Mouse (Mus musculus): Measurements from ENCODE around the gene Pef1. TPM values are rescaled to one million over a fixed set of nuclear protein-coding genes. Genes with fewer than 3 reads are reported as not detected.

Gene Pef1
- total RNA-seq, 2 experiments from 2014 or later = 65.6 to 81.3 TPM

DNA sequence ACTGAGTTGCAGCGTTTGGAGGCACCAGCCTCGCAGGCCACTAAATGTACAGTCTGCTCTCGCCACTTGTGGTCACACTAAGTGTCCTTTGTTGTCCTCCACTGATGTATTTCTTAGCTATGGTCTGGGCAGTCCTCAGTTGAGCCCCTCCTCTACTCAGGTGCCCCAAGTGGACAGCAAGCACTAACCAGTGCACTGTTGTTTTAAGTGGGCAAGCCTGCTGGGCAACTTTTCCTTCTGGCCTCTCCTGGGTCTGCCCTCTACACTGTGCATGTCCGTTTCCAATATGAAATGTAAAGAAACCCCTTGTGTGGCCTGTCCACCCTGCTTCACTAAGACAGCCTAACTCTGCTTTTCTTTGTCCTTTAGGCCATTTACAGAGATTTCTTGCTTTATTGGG is 21.8 kb downstream of the Pef1 start:
- no peak overlapping the region for H3K27ac ChIP-seq
- H3K4me3 ChIP-seq = no peak overlapping the region
- no peak for TF ChIP-seq CTCF (IDR thresholded peaks at IDR 0.05)
- DNase-seq (ENCODE audit: extremely low spot score in 1 of 2, low spot score in 2 of 2) = no peak
- intact Hi-C loops (cut with DNase I) = no loop called here

DNA sequence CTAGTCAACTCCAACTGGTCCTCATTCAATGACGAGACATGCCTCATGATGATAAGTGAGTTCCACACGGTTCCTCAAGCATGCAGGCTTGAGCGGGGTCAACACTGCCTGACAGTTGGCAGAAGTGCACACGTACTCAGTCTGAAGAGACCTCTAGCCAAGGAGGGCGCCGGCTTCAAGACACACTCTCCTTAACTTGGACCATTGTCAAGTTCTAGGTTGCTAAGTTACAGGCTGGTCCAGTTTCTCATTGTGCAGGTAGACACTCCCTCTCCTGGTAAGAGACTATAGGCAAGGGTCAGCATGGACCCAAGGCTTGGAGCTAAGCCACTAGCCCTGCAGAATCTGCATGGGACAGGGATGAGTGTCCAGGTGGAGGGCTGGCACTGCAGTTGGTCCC is 22.8 kb downstream of the Pef1 start:
- no peak overlapping the region for H3K4me3 ChIP-seq
- H3K27ac ChIP-seq = no peak overlapping the region
- no peak for TF ChIP-seq CTCF (IDR thresholded peaks at IDR 0.05)
- intact Hi-C loops (cut with DNase I) = no loop called here
- DNase-seq (ENCODE audit: extremely low spot score in 1 of 2, low spot score in 2 of 2) = no peak

DNA sequence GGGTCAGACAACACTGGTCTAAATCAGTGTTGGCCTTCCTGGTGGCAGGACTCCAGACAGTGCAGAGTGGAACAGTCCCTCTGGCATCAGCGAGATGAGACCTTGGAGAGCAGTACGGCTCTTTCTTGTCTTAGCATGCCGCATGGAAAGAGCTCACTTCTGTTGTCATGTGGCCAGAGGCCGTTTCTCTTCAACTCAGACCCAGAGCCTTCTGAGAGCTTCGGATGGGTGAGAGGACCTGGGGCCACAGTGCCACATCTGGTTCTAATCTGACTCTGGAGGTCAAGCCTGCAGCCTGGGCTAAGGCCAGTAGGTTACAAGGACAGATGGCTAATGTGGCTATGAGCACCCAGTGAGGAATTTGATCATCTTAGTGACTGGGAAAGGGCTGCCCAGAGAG is 23.6 kb downstream of the Pef1 start:
- Histone ChIP-seq H3K4me3 (no peak overlapping the region), H3K27ac (no peak overlapping the region)
- no peak for DNase-seq (ENCODE audit: extremely low spot score in 1 of 2, low spot score in 2 of 2)
- no peak for TF ChIP-seq CTCF (IDR thresholded peaks at IDR 0.05)
- intact Hi-C loops (cut with DNase I) = no loop called here

DNA sequence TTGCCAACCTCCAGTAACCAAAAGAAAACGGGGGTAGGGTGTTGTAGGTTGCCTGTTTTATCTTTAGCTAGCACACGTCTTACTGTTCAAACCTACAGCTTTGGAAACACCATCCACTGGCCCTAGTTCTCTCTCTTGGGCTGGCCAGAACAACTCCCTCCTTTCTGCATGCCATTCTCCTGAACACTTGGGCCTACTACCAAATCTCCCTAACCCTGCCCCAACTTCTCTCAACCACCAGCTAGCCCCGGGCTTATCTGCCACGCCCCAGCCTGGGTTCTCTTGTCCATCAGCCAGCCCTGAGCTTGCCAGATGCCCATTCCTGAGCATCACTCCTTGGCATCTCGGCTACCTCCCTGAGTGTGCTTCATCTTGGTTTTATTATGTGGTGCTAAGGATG is 26.5 kb downstream of the Pef1 start:
- TF ChIP-seq CTCF (IDR thresholded peaks at IDR 0.05) = no peak
- H3K27ac ChIP-seq = no peak overlapping the region
- no peak for DNase-seq (ENCODE audit: extremely low spot score in 1 of 2, low spot score in 2 of 2)
- intact Hi-C loops (cut with DNase I) = no loop called here
- H3K4me3 ChIP-seq = no peak overlapping the region

DNA sequence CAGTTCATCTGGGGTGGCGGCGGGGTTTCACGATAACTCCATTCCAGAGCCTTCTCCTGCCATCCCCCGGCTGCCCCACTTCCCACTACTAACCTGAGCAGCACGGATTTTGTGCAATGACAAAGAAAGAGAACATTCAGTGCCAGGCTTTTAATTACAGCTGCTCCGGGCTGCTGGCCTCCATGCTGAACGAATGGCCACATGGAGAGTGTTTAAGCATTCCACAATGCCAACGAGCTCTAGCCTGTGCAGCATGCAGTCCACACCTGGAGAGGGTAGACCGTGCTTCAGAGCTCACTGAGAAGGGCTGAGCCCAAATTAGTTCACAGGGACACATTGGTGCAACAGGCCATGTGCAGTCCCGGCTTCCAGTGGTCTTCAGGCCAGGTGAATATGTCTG is 27.7 kb downstream of the Pef1 start:
- TF ChIP-seq CTCF (IDR thresholded peaks at IDR 0.05) = no peak
- intact Hi-C loops (cut with DNase I) = no loop called here
- no peak for DNase-seq (ENCODE audit: extremely low spot score in 1 of 2, low spot score in 2 of 2)
- Histone ChIP-seq H3K27ac (no peak overlapping the region), H3K4me3 (no peak overlapping the region)

DNA sequence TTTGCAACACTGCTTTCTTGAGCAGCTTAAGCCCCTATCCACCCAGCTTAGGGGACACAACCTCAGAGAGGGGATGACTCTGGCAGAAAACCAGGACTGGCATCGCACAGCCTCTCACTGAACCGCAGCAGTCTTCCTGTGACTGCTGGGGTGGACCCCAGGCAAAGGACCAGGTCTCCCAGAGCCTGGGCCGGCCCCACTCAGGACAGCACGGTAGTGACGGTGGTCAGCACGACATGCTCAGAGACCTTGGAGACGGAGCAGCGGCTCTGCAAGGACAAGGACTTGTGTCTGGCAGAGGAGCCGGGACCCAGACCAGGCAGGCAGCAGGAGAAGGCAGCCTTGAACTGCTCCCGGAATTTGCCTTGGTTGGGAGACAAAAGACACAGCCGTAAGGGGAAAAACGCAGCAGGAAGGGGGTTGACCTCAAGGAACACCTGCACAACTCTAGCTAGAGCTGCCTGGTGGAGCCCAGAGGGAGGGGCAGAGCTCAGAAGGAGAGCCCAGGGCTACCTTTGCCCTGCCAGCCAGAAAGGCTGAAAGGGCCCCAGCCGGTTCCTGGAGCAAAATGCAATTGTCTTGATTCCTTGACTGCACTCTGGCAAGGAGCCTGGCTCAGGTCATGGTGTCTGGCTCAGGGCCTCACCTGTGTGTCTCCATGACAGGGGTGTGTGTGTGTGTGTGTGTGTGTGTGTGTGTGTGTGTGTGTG is 28.4 kb downstream of the Pef1 start:
- intact Hi-C loops (cut with DNase I) = no loop called here
- no peak overlapping the region for H3K27ac ChIP-seq
- TF ChIP-seq CTCF (IDR thresholded peaks at IDR 0.05) = no peak
- H3K4me3 ChIP-seq = no peak overlapping the region
- no peak for DNase-seq (ENCODE audit: extremely low spot score in 1 of 2, low spot score in 2 of 2)

DNA sequence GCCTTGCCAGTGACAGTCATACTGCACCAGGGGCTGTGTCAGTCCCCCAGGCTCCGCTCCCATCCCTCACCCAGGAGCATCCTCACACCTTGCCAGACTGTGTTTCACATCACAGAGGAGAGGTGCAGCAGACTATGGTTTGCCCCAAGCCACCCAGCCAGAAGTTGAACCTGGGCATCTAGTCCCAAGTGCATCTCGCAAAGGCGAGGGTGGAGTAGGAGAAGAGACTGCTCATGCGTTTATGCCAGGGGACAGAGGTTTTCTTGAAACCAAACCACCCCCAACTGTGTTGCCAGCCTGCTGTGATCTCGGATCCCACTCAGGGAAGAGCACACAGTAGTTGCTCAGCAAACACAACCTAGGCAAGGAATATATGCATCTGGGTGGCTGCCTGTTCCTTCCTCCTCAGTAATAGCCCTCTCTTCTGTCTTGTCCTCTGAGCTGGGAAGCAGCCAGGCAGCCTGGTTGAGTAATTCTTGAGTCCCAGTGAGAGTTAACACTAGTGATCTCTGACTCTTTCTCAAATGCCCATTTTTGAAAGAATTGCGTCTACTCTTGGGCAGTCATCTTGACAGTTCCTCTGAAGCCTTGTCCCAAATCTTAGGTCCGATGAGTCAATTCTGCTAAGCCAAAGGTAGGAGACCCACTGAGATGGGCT is 29.2 kb downstream of the Pef1 start:
- no peak for TF ChIP-seq CTCF (IDR thresholded peaks at IDR 0.05)
- Histone ChIP-seq H3K4me3 (no peak overlapping the region), H3K27ac (no peak overlapping the region)
- DNase-seq (ENCODE audit: extremely low spot score in 1 of 2, low spot score in 2 of 2) = no peak
- intact Hi-C loops (cut with DNase I) = no loop called here

DNA sequence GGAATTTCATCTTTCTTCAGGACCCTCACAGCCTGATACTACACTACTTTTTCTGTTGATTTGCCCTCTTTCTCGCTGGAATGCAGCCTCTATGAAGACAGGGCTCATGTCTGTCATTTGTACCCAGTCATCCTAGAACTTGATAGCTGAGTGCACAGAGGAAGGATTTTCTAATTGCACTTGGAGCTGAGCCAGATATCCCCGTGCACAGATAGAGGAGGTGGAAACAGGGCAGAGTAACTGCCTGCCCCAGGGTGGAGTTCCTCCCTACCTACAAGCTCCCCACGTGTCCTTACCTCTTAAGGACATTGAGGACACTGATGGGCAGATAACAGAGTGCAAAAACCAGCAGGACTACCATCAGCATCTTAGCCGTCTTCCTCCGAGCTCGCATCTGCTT is 31.0 kb downstream of the Pef1 start:
- intact Hi-C loops (cut with DNase I) = no loop called here
- no peak for TF ChIP-seq CTCF (IDR thresholded peaks at IDR 0.05)
- H3K4me3 ChIP-seq = no peak overlapping the region

DNA sequence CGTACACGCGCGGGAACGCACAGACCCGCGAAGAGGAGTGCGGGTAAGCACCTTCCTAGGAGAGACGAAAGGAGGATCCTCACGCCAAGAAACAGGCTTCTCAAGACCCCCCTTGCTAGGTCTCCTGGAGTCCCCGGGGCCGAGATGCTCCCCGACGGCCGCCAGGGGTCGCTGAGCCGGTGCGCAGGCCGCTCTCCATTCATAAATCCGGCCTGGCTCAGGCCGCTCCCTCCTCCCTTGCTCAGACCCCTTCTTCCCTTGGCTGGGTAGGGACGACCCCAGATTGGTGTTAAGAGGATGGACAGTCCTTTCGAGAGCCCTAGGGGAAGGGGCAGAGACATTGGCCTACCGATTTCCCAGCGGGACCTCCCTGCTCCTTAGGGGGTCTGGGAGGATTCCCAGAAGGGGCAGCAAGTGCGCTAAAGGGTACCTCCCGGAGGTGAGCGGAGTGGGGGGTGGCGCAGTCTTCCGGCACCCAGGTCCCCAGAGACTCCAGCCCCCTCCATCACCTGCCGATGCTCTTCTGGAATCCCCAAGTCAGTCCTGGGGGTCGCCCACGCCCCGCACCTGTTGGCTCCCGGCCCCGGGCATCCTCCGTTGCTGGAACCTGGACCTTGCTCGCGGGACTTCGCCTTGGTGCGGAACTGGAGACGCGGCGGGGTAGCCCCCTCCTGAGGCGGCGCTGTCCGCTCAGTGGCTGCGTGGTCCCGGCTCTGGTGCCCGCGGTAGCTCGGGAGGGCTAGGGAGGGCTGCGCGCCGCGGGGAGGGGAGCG is 36.3 kb downstream of the Pef1 start:
- peak; percentile 94 for TF ChIP-seq CTCF (IDR thresholded peaks at IDR 0.05)

More for the DNA sequence above, 31.0 kb downstream of the Pef1 start:
- H3K27ac ChIP-seq = no peak overlapping the region
- DNase-seq (ENCODE audit: extremely low spot score in 1 of 2, low spot score in 2 of 2) = no peak

DNA sequence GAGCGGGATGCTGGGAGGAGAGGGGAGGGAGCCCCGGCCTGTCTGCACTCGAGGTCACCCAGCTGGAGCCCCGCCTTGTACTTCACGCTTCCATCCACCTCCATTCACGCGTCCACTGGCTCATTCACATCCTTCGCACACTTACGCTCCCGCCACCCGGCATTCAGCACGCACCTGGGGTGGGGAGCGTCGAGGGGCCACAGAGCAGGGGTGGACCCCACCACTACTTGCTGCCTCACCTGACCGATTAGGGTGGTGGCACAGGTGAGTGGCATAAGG is 36.8 kb downstream of the Pef1 start, which contains the start of gene Hcrtr1:
Gene Hcrtr1 (minus strand): TSS at position 146 of the 279 bp plus-strand sequence.
- intact Hi-C loops (cut with DNase I) = no loop called here
- Histone ChIP-seq H3K27ac (no peak within 1 kb of the TSS), H3K4me3 (peak within 1 kb of the TSS; percentile 52)
- no peak for DNase-seq (ENCODE audit: extremely low spot score in 1 of 2, low spot score in 2 of 2)
- no peak for TF ChIP-seq CTCF (IDR thresholded peaks at IDR 0.05)

More for the DNA sequence above, 36.3 kb downstream of the Pef1 start:
- intact Hi-C loops (cut with DNase I) = loop anchor here (1.0 kb wide), 1 partner anchor 51 kb away; no protein-coding TSS in a partner anchor
- peak overlapping the region; percentile 52 for H3K4me3 ChIP-seq
- no peak overlapping the region for H3K27ac ChIP-seq
- DNase-seq (ENCODE audit: extremely low spot score in 1 of 2, low spot score in 2 of 2) = peak; percentile 44 to 72

DNA sequence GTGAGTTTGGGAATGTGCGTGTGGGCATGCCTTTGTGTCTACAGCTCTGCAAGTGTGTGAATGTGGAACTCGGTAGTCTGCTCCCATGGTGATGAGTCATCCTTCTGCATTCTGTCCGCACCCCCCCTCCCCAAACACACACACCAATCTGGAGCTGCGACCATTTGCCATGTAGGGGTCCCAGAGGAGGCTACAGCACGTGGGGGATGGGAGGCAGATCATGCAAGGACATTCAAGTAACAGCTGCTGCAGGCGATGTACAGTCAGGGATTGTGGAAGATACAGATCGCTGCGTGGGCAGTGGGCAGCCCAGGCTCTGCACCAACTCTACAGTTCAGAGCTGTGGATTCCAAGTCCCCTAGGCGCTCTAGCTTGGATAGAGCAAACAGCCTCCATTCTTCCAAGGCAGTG is 38.6 kb downstream of the Pef1 start:
- H3K4me3 ChIP-seq = no peak overlapping the region
- DNase-seq (ENCODE audit: extremely low spot score in 1 of 2, low spot score in 2 of 2) = peak; percentile 47 to 67
- H3K27ac ChIP-seq = peak overlapping the region; percentile 29; the same call in 1 of the 2 replicates
- intact Hi-C loops (cut with DNase I) = no loop called here
- TF ChIP-seq CTCF (IDR thresholded peaks at IDR 0.05) = no peak

DNA sequence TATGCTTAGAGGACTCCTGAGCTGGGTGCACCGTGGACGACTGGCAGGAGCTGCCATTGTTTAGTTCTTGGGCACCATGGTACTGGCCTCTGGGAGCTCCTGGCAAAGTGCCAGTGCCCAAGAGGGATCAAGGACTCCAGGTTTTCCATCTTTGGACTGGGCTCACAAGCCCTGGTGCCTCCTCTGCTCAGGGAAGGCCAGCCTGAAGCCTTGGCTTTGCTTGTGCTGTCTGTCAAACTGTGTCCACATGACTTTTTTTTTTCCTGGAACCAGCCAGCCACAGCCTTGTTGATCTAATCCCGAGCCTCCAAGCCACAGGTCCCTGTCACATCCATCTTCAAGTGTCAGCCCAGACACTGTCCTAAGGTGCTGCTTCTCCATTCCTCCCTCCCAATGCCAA is 39.4 kb downstream of the Pef1 start:
- intact Hi-C loops (cut with DNase I) = no loop called here
- DNase-seq (ENCODE audit: extremely low spot score in 1 of 2, low spot score in 2 of 2) = no peak

More for the DNA sequence above, 39.4 kb downstream of the Pef1 start:
- TF ChIP-seq CTCF (IDR thresholded peaks at IDR 0.05) = no peak
- H3K27ac ChIP-seq = no peak overlapping the region
- no peak overlapping the region for H3K4me3 ChIP-seq
